8 mouse cellular contexts compared by ENCODE assay signal in the genomic region with DNA sequence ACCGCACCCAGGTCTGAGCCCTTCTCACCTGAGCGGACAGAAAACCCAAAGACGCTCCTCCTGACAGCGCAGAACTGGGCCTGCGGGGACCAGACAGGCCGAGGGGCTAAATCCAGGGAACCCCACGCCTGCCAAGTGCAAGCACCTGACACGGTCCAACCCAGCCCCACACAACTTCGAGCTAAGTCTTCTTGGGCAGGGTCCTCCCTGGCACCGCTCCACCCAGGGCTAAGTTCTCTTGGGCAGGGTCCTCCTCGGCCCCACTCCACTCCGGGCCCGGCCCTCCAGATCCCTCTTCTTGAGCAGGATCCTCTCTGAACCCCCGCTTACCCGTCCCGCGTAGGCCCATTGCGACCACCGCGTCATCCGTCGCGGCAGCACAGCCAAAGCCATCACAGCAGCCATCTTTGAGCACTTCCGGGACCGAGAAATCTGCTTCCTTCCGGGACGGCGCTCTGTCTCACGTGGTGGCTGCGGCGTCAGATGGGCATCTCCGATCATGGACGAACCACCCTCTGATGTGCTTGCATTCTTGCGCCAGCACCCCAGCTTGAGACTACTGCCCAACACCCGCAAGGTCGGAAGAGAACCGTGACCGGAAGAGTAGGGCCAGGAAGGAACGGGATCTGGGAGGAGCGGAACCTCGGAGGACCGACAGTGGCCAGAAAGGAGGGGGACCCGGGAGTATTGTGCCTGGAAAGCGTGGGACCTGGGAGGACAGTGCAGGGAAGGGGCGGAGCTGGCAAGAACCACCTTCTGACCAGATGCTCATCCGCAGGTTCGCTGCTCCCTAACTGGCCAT. TPM values are rescaled to one million over a fixed set of nuclear protein-coding genes. Genes with fewer than 3 reads are reported as not detected.
A peak's percentile ranks its signal among the peaks of the same experiment; 100 is the strongest.
DNase-seq lines count a peak whose midpoint lies in the region; ATAC-seq lines count a peak whose summit lies in the region.

A gene (plus strand): TSS at position 441 of the 802 bp plus-strand sequence.
A gene (minus strand): TSS at position 604 of the 802 bp plus-strand sequence.

- DNase-seq in embryo, embryonic 10 days (ENCODE audit: low spot score): peak; percentile 91
- DNase-seq in gastrocnemius, postnatal 10 days: peak; percentile 71
- DNase-seq in induced T-regulatory cell, adult 2 months (ENCODE audit: low read depth): peak; percentile 92
- peak; percentile 74 to 82 for DNase-seq in left cerebral cortex, adult 8-10 months (ENCODE audit: low spot score in 2 of 2)
- DNase-seq in right cerebral cortex, adult 18-20 months: peak; percentile 90
- peak; percentile 62 for DNase-seq in urinary bladder, adult 2 months (ENCODE audit: low spot score)

- peak; percentile 84 for ATAC-seq in activated CD4-positive, CD25-positive, alpha-beta regulatory T cell, adult 4 months
- ATAC-seq in megakaryocyte, adult 5-6 weeks (ENCODE audit: poor library complexity, severe bottlenecking): peak; percentile 96

RNA-seq across cellular contexts. Expression of the first gene that starts in this region (rescaled TPM):
- 10 to 100 TPM; 41.8 to 46.6 TPM for polyA plus RNA-seq in activated CD4-positive, CD25-positive, alpha-beta regulatory T cell, adult 4 months (2017; shearing (Covaris generic))
- total RNA-seq in gastrocnemius, postnatal 10 days (2021): 10 to 100 TPM; 14.0 to 15.4 TPM
- 10 to 100 TPM; 33.1 to 38.0 (median 36.3) TPM for total RNA-seq in left cerebral cortex, adult 8-10 months (2022)
- total RNA-seq in megakaryocyte, adult 5-6 weeks (2015): 31.3 and 35.6 TPM in 2 replicates
- total RNA-seq in megakaryocyte, adult 5-6 weeks (2017): 34.0 and 34.5 TPM in 2 replicates
- 43.1 and 48.2 TPM in 2 replicates for polyA plus RNA-seq in urinary bladder, adult 2 months (2012; rRNA removed)

RNA-seq across cellular contexts. Expression of the second gene that starts in this region (rescaled TPM):
- 100 to 1,000 TPM; 115 to 121 TPM for polyA plus RNA-seq in activated CD4-positive, CD25-positive, alpha-beta regulatory T cell, adult 4 months (2017; shearing (Covaris generic))
- 10 to 100 TPM; 33.3 to 37.6 TPM for total RNA-seq in gastrocnemius, postnatal 10 days (2021)
- total RNA-seq in left cerebral cortex, adult 8-10 months (2022): 100 to 1,000 TPM; 116 to 127 (median 120) TPM
- 102 and 106 TPM in 2 replicates for total RNA-seq in megakaryocyte, adult 5-6 weeks (2015)
- total RNA-seq in megakaryocyte, adult 5-6 weeks (2017): 61.3 and 77.4 TPM in 2 replicates
- polyA plus RNA-seq in urinary bladder, adult 2 months (2012; rRNA removed): 92.5 and 103 TPM in 2 replicates

Comparison
In these comparisons a context has a peak if more than half of its experiments do, and no peak if none do; other contexts are left out.
1. Peak in every context shown above with its lines: DNase-seq and ATAC-seq.